Mouse (Mus musculus) heart, embryonic 11.5 days (tissue): ENCODE data around the gene Mkrn3. TPM values are rescaled to one million over a fixed set of nuclear protein-coding genes. Genes with fewer than 3 reads are reported as not detected.

Source experiments
- ATAC-seq: fragments of 200-750 bp; cut with Nextera tagmentation; replicated peaks from 2 replicates; pipeline ENCODE4 v1.8.0; 2017; ENCODE audit warnings: moderate library complexity; ENCODE audit not compliant: insufficient number of reproducible peaks, low FRiP score, low TSS enrichment
- H3K27ac ChIP-seq: fragments of 300-500 bp; sonication (generic); 2 replicates; pipeline ENCODE4 v1.5.1; 2014; ENCODE audit warnings: mild to moderate bottlenecking, low read depth, low read length
- H3K27me3 ChIP-seq: fragments of 300-500 bp; sonication (generic); 2 replicates; pipeline ENCODE4 v1.6.1; 2014; ENCODE audit warnings: mild to moderate bottlenecking, low read length, mixed read lengths; ENCODE audit not compliant: control insufficient read depth, insufficient read depth
- H3K36me3 ChIP-seq: fragments of 300-500 bp; sonication (generic); 2 replicates; pipeline ENCODE4 v1.6.1; 2014; ENCODE audit warnings: mild to moderate bottlenecking, low read length, moderate library complexity, mixed read lengths; ENCODE audit not compliant: control insufficient read depth, insufficient read depth
- H3K4me1 ChIP-seq: fragments of 300-500 bp; sonication (generic); 2 replicates; pipeline ENCODE4 v1.6.1; 2014; ENCODE audit warnings: low read length; ENCODE audit not compliant: control insufficient read depth, insufficient read depth
- H3K4me2 ChIP-seq: fragments of 300-500 bp; sonication (generic); 2 replicates; pipeline ENCODE4 v1.6.1; 2014; ENCODE audit warnings: mild to moderate bottlenecking, moderate library complexity
- H3K4me3 ChIP-seq: fragments of 300-500 bp; sonication (generic); 2 replicates; pipeline ENCODE4 v1.5.1; 2014; ENCODE audit warnings: low read depth, low read length
- H3K9ac ChIP-seq: fragments of 300-500 bp; sonication (generic); 2 replicates; pipeline ENCODE4 v1.6.1; 2014; ENCODE audit warnings: mild to moderate bottlenecking, low read depth, low read length, moderate library complexity
- H3K9me3 ChIP-seq: fragments of 300-500 bp; sonication (generic); replicated peaks from 2 replicates; pipeline ENCODE4 v1.6.1; 2016; ENCODE audit warnings: low read length; ENCODE audit not compliant: control insufficient read depth
- WGBS: fragments of 180-500 bp; shearing (Covaris S2); extraction: QIAGEN DNeasy Blood & Tissue Kit; methylation state at CpG from one replicate; pipeline ENCODE4 v1.1.7; 2014; ENCODE audit not compliant: insufficient replicate concordance; 5-methylcytosine and 5-hydroxymethylcytosine counted together
- polyA plus RNA-seq: library from polyadenylated mRNA; unstranded; fragments of >200 nt; fragmentation: Nextera tagmentation; extraction: Ambion mirVana; gene quantifications from 2 replicates; pipeline ENCODE4 v1.2.1, GENCODE M21; 2014

Gene Mkrn3
- polyA plus RNA-seq, 1 experiment from 2014 or later, result 3.7 TPM

GRCm38 (mm10) chr7:62433243-62433642 is 13.3 kb upstream of the Mkrn3 start:
- H3K9me3 ChIP-seq, result no peaks in the 10 kb centered on the region
- no peaks in the 10 kb centered on the region for H3K27me3 ChIP-seq
- no peak overlapping the region for H3K9ac ChIP-seq
- no peaks in the 10 kb centered on the region for H3K4me1 ChIP-seq
- no peaks in the 10 kb centered on the region for H3K36me3 ChIP-seq
- no peak overlapping the region for H3K4me2 ChIP-seq
- no peak overlapping the region for H3K4me3 ChIP-seq
- WGBS, result 20% methylated on average over 3 of the region's 3 CpGs
- ATAC-seq, result no peak
- H3K27ac ChIP-seq, result no peak overlapping the region

GRCm38 (mm10) chr7:62428337-62428736 is 8.4 kb upstream of the Mkrn3 start:
- Histone ChIP-seq H3K36me3 (no peaks in the 10 kb centered on the region), H3K27ac (no peak overlapping the region), H3K9ac (no peak overlapping the region), H3K4me3 (no peak overlapping the region), H3K9me3 (no peaks in the 10 kb centered on the region), H3K27me3 (no peaks in the 10 kb centered on the region), H3K4me2 (no peak overlapping the region), H3K4me1 (no peaks in the 10 kb centered on the region)
- no peak for ATAC-seq
- 24% methylated on average over 8 of the region's 8 CpGs for WGBS

GRCm38 (mm10) chr7:62423210-62423609 is 3.3 kb upstream of the Mkrn3 start:
- 0 out of 2 replicates have a peak, but pooled peaks cover 3% of the 10 kb centered on the region for H3K9me3 ChIP-seq
- H3K4me3 ChIP-seq, result no peak overlapping the region
- H3K9ac ChIP-seq, result no peak overlapping the region
- H3K4me2 ChIP-seq, result no peak overlapping the region
- no peak overlapping the region for H3K27ac ChIP-seq
- WGBS, result 38% methylated on average over 4 of the region's 4 CpGs
- no peaks in the 10 kb centered on the region for H3K36me3 ChIP-seq
- H3K4me1 ChIP-seq, result no peaks in the 10 kb centered on the region
- no peak for ATAC-seq
- 0 out of 2 replicates have a peak, but pooled peaks cover 4% of the 10 kb centered on the region for H3K27me3 ChIP-seq

GRCm38 (mm10) chr7:62420566-62420965 is 627 bp upstream of the Mkrn3 start:
- H3K9me3 ChIP-seq, result 0 out of 2 replicates have a peak, but pooled peaks cover 3% of the 10 kb centered on the region
- 66% methylated on average over 6 of the region's 6 CpGs for WGBS
- no peaks in the 10 kb centered on the region for H3K4me1 ChIP-seq
- no peak for ATAC-seq
- no peaks in the 10 kb centered on the region for H3K36me3 ChIP-seq
- peak overlapping the region; percentile 70 for H3K4me3 ChIP-seq
- H3K4me2 ChIP-seq, result no peak overlapping the region
- H3K27ac ChIP-seq, result no peak overlapping the region
- H3K9ac ChIP-seq, result no peak overlapping the region
- H3K27me3 ChIP-seq, result 0 out of 2 replicates have a peak, but pooled peaks cover 4% of the 10 kb centered on the region

GRCm38 (mm10) chr7:62419105-62419492 is 840 bp downstream of the Mkrn3 start:
- Histone ChIP-seq H3K9ac (peak overlapping the region; percentile 77; the same call in 1 of the 2 replicates), H3K27ac (no peak overlapping the region), H3K4me2 (peak overlapping the region; percentile 66), H3K9me3 (0 out of 2 replicates have a peak, but pooled peaks cover 3% of the 10 kb centered on the region), H3K4me1 (no peaks in the 10 kb centered on the region), H3K36me3 (no peaks in the 10 kb centered on the region), H3K4me3 (peak overlapping the region; percentile 70), H3K27me3 (0 out of 2 replicates have a peak, but pooled peaks cover 4% of the 10 kb centered on the region)
- ATAC-seq, result 0 out of 2 replicates have a peak, but pooled peaks have one; percentile 22
- 55% methylated on average over 17 of the region's 17 CpGs for whole genome bisulfite sequencing

GRCm38 (mm10) chr7:62418346-62418745 is 1.6 kb downstream of the Mkrn3 start:
- no peak for ATAC-seq
- 79% methylated on average over 9 of the region's 9 CpGs for WGBS
- peak overlapping the region; percentile 70; the same call in 1 of the 2 replicates for H3K4me3 ChIP-seq
- H3K4me1 ChIP-seq, result no peaks in the 10 kb centered on the region
- H3K27ac ChIP-seq, result no peak overlapping the region
- 0 out of 2 replicates have a peak, but pooled peaks cover 4% of the 10 kb centered on the region for H3K27me3 ChIP-seq
- no peaks in the 10 kb centered on the region for H3K36me3 ChIP-seq
- no peak overlapping the region for H3K9ac ChIP-seq
- 0 out of 2 replicates have a peak, but pooled peaks cover 3% of the 10 kb centered on the region for H3K9me3 ChIP-seq
- H3K4me2 ChIP-seq, result peak overlapping the region; percentile 66; the same call in 1 of the 2 replicates

- no peak for ATAC-seq
- no peaks in the 10 kb centered on the region for H3K4me1 ChIP-seq
- H3K27ac ChIP-seq, result no peak overlapping the region
Measured at GRCm38 (mm10) chr7:62416173-62416572, 3.8 kb downstream of the Mkrn3 start.

GRCm38 (mm10) chr7:62415222-62415621 is 4.7 kb downstream of the Mkrn3 start:
- H3K36me3 ChIP-seq, result no peaks in the 10 kb centered on the region
- no peak overlapping the region for H3K4me2 ChIP-seq
- no peak overlapping the region for H3K27ac ChIP-seq
- no peak overlapping the region for H3K9ac ChIP-seq
- no peaks in the 10 kb centered on the region for H3K27me3 ChIP-seq
- no peaks in the 10 kb centered on the region for H3K4me1 ChIP-seq
- H3K9me3 ChIP-seq, result no peaks in the 10 kb centered on the region
- WGBS, result 58% methylated on average over 1 of the region's 1 CpGs
- ATAC-seq, result no peak
- H3K4me3 ChIP-seq, result no peak overlapping the region

More at GRCm38 (mm10) chr7:62416173-62416572, 3.8 kb downstream of the Mkrn3 start:
- Histone ChIP-seq H3K9ac (no peak overlapping the region), H3K27me3 (no peaks in the 10 kb centered on the region), H3K4me3 (no peak overlapping the region), H3K4me2 (no peak overlapping the region), H3K9me3 (0 out of 2 replicates have a peak, but pooled peaks cover 3% of the 10 kb centered on the region), H3K36me3 (no peaks in the 10 kb centered on the region)

GRCm38 (mm10) chr7:62407803-62408202 is 12.1 kb downstream of the Mkrn3 start:
- Histone ChIP-seq H3K27ac (no peak overlapping the region), H3K36me3 (no peaks in the 10 kb centered on the region), H3K9ac (no peak overlapping the region), H3K4me3 (no peak overlapping the region), H3K9me3 (no peaks in the 10 kb centered on the region; the same call in 1 of the 2 replicates), H3K4me2 (no peak overlapping the region), H3K4me1 (no peaks in the 10 kb centered on the region), H3K27me3 (no peaks in the 10 kb centered on the region)
- no peak for ATAC-seq
- 47% methylated on average over 3 of the region's 3 CpGs for WGBS
